Mouse (Mus musculus) thymus, postnatal 25 days (tissue): ENCODE measurements around the gene Mdfic.
"Not testable (repeated sequence)": the region's sequence is repeated elsewhere in the genome, so short reads cannot be mapped to it uniquely, and the experiment has no call there.

Source experiments
- DNase-seq: peaks from one replicate; pipeline ENCODE4 v3.0.0; 2022

Mdfic gene

DNA sequence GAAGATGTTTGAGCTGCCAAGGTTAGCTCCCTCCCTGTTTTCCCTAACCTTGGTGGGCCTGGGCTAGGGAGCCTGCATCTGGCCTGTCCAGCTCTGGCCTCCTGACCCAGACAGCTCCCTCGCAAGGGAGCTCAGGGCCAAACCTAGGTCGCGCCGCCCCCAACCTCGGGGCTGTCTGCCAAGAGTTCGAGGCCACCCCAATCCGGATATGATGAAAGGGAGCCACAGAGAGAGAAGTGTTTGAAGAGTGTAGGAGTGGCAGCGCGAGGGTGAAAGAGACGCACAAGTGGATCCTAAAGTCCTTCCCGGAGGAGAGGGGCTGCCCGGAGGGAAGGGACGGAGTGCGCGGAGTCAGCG lies at the start of gene Mdfic:
Mdfic (plus strand) TSS at position 201 of the 357 bp plus-strand sequence.
- DNase-seq: peak; percentile 56

DNA sequence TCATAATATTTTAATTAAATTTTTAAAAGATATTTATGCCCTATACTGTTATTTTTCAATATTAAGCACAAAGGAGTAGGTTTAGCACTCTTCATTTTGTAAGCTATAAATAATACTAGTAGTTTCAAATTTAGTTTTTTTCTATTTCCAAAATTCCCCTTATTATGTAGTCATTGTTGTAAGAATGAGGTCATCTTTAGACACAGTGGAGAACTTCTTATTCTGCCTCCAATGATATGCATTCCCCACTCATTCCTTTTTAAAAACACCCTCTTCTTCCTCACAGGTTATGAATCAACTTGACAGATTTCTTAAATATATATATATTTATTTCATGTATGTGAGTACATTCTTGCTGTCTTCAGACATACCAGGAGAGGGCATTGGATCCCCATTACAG lies 49.1 kb upstream of the Mdfic start:
- no peak for DNase-seq

DNA sequence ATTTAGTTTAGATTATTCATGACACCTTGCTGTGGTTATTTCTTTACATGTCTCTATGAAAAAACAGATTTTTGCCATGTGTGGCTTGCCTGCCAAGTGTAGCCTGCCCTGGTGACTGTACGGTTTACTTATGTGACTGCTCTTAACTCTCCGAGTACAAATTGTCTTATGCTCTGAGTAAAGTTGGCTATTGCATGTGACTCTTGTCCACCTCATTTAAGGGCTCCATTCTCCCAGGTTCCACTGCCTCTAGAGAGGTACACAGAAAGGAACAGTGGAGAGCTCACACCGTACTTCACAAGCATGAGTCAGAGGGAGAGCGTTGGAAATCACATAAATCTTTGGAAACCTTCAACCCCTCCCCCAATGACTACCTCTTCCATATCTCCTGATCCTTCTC lies 10.4 kb upstream of the Mdfic start:
- no peak for DNase-seq

DNA sequence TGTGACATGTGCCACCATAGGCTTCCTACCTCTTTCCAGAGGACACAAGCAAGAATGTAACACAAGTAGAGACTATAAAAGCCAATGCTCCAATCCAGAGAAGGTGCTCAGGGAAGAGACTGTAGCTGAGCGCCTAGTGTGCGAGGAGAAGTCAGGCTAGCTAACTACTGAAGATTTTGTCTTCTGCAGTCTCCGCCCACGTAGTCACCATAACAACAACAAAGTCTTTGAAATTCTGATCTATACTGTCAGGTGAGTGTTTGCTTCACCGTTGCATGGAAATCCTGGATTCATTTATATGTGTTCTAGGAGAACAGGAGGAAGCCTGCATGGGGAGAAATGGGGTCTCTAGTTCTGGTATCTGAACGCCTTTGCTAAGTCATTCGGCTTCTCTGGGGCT lies 9.8 kb upstream of the Mdfic start:
- no peak for DNase-seq

DNA sequence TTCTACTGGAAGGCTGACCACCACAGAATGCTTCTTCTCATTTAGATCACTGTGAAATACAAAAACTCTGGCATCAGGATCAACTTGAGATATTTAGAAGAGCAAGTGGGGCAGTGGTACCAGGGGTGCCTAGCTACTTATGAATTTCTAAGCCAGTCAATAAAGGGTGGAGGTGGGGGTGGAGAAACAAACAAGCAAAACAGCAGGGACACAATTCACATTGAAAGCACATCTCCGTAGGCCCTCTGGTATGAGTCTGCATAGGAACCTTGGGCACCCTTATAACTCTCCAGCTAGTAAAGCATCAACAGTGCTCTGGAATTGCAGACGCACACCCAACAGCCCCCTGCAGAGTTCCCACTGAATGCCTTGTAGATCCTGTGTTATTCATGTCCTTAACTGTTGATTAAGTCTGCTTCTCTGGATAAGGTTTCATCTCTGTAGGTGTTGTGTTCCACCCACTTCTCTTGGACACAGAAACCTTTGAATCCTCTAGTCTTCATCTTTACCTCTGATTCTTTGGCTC lies 7.5 kb upstream of the Mdfic start:
- no peak for DNase-seq

DNA sequence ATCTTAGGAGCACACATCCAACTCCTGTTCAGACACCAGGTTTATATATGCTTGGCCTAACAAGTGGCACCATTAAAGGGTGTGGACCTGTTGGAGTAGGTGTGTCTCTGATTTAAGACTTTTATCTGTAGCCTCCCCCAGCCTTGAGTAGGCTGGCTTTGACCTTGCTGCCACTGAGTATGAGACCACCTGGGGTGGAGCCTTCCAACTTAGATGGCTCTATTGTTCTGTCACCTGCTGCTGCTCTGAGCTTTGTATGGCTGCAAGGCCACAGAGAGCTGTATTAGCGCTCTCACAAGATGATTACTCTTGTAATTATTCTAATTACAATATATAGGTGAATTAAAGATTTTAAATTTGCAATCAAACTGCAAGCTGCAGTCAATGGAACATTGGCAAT lies 6.4 kb upstream of the Mdfic start:
- not testable (repeated sequence) for DNase-seq

DNA sequence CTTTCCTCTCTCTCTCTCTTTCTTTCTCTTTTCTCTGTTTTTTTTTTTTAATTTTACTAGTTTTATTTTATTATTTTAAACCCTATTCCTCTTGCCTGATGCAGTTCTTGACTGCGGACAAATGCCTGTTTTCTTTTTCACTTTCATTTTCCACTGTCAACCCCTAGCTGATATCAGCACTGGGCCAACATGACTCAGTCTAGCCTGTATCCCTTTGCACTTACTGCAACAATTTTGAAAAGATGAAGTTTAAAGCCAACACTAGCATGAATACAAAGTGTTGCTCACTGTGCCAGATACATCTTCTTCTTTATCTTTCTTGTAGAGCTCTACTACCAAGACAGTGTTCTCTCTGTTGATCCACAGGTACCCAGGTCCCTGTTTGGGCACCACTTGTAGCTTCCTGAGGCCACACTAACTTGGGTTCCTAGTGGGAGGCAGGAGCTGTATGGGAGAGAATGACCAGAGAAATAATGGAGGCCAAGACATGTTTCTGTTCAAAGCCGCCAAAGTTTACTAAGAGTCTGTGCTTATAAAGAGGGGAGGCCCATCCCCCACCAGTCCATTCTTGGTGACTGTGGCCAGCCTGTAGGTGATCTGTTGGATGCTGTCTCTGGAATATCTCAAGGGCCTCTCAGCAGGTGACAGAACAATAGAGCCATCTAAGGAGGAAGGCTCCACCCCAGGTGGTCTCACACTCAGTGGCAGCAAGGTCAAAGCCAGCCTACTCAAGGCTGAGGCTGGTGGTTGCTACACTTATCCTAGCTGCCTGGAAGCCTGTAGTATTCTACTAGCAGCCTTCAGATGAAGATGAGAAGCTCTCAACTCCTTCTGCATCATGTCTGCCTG lies 5.2 kb upstream of the Mdfic start:
- DNase-seq: no peak

DNA sequence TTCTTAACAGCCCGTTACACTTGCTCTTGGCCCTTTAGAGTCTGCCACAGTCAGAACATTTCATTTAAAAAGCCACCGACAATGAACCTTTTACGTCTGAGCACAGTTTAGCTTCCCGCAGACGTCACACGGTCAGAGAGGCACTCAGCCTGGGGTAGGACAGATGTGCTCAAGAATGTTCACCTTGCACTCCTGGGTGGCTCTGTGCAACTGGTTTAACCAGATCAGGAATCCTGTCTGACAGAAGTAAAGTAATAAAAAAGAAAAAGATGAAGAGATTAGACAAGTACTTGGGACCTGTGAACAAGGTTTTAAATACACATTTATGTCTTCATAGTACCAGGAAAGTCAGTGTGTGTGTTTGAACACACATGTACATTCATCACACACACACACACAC lies 542 bp upstream of the Mdfic start:
- DNase-seq: peak; percentile 15

DNA sequence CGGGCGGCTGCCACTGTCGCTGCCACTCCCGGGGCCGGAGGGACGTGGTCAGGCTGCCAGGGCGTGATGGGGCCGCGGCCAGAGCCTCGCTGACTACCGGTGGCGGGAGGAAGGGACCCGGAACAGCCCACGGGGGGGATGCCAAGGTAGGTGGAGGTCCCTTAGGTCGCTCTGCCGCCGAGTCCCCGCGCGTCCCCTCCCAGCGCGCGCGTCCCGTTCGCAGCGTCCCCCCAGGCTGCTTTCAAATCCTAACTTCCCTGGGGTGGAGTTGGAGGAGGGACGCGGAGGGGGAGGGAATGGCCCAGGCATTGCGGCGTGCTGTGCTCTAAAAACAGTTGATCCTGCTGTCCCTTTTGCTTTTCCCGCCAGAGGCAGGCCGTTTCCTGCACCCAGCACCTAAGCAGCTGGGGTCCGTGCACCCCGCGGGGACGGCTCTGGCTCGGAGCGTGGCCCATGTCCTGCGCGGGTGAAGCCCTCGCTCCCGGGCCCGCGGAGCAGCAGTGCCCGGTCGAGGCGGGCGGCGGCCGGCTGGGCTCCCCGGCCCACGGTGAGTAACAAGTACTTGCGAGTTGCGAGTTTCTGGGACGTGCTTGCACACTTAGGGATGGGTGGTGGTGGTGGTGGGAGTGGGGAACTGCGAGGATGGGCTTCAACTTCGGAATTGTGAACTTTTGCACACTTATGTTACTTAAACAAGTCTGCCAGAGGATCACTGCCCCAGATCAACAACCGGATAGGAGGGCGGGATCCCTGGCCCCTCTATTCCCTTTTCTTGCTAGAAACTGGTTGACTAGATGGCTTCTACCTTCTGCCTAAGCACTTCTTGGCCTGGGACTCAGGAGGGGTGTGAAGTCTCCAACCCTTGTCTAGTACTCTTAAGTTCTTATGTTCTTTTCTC lies 606 bp downstream of the Mdfic start:
- DNase-seq: peak; percentile 64

DNA sequence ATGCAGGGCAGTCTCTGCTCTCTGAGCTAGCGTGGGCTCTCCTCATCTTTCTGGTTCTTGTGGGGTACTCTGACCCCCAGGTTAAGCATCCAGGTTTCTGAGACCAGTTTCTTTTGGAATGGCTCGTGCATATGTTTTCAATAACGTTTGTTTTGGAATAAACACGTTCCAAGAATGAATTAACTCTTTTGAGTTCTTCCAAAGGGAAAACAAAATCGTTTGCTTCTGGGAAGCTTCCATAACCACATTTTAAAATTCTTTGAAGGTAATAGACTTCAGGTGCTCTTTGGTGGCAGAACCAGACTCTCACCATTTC lies 1.2 kb downstream of the Mdfic start:
- no peak for DNase-seq

DNA sequence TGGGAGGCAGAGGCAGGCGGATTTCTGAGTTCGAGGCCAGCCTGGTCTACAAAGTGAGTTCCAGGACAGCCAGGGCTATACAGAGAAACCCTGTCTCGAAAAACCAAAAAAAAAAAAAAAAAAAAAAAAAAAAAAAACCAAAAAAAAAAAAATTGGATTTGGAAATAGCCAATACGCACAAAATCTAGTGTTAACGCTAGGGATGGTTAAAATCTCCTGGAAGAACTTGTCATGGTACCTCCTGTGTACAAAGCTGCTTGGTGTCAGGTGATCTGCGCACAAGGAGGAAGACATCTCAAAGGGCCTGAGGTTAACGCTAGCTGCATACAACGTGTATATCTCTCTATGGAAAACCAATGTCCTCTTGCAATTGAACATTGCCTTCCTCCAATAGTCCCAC lies 2.2 kb downstream of the Mdfic start:
- DNase-seq: not testable (repeated sequence)

DNA sequence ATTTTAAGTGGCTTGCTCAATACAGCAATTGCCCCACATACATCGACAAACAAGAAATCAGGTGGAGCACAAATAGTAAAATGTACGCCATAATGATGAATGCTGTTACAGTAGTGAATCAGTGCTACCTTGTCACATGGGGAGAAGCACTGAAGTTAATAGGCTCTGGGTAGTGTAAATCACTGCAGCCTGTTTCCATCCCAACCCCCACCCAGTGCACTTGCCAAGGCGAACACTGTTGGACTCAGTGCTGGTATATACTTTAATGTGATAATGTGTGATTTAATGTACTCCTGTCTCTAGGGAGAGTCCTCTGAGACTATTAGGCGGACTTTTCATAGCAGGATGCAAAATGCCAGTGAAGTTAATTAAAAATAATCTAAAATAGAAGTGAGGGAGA lies 3.8 kb downstream of the Mdfic start:
- no peak for DNase-seq

DNA sequence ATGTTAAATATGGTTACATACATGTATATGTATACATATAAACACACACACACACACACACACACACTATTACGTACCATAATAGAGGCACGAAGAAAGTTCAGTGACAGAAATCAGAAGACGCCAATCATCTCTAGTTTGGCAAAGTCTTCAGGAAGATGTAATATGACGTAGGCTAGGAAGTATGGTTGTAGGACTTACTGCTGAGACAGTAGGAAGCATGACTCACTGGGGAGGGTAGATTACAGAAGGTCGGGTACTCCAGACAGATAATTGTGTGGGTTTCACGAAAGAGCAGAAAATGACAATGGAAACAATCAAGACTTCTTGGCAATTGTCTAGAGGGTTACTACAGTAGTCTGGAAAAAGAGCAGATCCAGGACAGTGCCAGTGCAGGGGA lies 6.0 kb downstream of the Mdfic start:
- no peak for DNase-seq

DNA sequence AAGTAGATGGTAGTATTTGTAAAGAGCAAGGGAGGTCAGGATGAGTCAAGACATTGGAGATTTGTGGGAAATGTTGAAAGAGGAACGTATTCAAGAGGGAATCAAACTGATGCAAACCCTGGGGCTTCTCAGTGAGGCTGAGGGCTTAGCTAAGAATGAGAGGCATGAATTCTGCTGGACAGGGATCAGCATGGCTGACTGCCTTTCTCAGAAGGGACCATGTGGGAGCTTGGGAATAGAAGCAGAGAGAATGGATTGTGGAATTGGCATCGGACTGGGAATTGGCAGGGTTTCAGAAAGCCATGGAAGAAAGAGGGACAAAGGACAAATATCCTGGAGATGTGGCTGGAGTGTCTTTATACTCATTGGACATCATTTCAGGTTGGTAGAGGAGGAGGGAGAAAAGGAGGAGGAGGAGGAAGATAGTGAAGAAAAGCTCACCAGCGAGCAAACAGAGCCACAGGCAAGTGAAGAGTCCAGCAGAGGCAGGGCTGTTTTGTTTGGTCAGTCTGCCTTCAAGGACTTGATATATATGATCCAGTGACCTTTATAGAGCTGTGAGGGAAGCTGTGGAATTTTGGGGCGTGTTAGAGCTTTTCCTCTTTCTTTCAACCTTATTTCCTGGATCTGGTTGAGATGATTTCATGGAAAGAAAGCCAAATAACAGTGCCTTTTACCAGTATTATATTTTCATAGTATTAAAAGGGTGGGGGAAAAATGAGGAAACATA lies 7.4 kb downstream of the Mdfic start:
- DNase-seq: no peak

DNA sequence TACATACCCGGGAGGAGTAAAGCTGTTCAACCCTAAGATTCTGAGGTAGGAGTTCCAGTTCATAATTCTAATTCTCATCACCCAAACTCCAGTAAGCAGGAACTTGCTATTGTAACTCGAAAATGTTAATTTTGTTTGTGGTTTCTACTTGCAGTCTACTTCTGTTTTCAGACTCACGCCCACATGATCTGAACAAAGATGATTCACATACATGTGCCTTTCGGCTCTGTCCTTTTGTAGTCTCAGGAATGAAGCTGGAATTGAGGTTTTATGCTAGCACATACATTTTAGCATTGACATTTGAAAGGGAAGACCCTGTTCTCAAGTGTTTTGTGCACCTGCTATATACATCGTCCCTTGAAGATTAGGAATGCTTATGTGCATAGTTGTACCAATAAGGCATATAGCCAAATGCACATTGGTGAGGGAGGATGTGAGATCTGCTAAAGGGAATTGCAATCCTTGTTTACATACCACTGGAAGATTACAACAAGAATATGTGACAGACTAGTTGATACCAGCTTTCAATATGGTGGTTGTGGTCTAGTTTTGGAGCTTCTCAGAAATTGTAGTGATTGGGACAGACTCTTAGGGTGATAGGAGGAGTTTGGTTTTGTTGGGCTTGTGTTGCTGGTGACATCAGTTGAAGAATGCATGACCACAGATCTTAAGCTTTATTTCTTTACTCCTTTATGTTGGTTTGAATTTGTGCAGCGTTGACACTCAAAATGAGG lies 8.6 kb downstream of the Mdfic start:
- no peak for DNase-seq

DNA sequence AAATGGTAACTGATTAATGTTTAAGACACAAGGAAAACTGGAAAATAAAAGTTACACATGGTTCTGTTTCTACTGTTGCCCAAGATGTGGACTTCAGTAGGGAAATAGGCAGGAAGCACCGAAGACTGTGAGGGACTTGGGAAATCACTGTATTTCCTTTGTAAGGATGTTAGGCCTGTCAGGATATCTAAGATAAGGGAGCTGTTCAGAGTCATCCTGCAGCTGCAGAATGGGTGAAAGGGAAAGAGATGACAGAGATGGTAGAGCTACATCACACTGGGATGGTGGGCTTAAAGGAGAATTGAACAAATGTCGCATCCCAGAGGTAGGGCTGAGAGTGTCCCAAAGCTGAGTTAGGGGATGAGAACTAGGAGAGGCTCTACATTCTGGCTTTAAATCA lies 9.8 kb downstream of the Mdfic start:
- DNase-seq: no peak

DNA sequence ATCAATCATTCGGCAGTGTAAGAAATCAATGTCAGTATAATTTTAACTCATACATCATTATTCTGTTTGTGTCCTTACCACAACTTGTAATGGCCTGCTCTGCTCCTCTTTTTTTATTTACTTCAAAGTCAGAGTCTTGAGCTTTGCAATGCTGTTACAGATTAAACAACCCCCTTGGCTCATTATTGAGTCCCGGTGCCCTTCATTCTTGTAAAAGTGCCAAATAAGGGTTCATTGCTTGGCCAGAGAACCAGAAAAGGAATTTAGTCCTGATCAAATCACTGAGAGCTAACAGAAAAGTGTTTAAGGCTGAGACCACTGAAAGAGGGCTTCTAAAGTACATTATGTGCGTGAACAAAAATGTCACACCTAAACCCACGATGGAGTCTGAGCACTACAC lies 10.2 kb downstream of the Mdfic start:
- no peak for DNase-seq

DNA sequence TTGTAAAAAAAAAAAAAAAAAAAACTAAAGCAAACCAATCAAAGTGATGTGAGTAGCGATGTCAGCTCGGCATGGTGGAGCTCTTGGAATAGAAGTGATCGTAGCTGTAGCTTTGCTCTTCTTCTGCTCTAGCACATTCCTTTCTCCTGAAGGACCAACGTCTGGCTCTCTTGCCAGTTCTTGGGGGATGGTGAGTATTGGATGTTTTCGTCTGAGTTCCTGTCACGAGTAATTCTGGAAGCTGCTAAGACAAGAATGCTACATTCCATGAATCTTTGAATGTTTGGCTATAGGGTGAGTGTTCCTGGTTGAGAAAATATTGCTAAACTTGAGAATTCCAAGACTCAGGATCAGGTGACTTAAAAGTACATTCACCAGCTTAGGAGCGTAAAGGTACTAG lies 11.0 kb downstream of the Mdfic start:
- no peak for DNase-seq

DNA sequence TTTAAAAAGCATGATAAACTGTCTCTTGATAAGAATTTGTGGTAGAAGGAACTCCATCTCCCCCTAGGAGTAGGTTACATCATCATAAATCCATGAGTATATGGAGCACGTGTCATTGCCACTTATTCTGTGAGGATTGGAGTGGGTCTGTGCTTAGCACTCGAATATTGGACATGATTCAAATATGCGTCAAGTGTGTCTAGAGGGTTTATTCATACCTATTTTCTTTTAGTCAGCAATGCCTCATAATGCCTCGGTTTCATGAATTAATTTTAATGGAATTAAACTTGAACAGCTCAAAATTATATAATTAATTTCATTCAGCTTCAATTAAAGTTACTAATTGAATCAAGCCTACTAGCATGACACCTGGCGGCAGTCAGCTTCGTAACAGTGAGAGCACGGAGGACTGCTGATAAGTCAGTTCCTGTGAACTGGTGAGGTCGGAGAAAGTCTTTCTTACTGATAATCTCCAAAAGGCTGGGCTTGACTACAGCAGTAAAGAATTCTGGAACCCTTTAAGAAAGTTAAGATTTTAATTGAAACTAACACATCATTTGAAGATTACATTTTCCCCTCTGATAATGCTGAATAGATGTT lies 17.0 kb downstream of the Mdfic start:
- no peak for DNase-seq

DNA sequence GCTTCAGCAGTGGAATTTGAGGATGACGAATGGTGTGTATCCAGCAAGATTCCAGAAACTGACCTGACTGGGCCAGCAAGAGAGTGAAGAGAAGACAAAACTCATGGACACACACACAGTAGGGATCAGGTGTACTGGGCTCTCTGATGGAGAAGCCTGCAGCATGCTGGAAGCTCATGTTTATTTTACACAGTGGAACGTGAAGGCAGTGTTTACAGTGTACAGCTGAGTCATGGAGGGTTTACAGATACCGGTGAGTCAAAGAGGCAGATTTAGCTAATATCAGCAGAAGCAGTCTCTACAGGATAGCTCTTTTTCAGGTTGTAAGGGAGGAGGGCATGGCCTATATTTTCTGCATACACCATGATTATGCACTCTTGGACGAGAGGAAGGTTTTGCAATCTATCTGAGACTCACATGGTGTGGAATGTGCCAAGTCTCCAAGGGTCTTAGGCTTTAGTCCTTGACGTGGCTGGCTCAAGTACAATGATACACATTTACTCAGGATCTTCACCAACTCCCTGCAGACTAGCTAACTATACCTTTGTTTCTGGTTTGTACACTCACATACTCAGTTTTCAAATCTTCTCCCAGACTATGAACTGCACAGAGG lies 18.0 kb downstream of the Mdfic start:
- no peak for DNase-seq

DNA sequence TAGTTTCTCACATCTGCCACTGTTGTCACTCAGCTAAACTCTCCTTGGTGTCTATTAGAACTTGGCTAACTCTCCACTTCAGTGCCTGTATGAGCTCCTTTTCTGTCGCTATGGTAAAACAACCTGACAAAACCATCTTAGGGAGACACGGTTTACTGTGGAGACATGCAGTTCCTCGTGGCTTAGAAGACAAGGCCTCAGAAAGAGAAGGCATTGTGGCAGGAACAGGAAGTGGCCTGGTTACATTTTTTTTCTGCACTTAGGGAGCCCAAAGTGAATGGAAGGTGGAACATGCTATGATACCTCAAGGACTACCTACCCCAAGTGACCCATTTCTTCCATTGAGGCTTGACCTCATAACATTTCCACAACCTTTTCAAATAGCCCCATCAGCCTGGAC lies 18.7 kb downstream of the Mdfic start:
- peak; percentile 13 for DNase-seq
